Mouse (Mus musculus): ENCODE results near the gene Rnf182.

GRCm38 (mm10) chr13:43577254-43577653 lies 38.3 kb upstream of the Rnf182 start:
- no peak for TF ChIP-seq POLR2A (IDR thresholded peaks at IDR 0.05; ENCODE audit: borderline replicate concordance, low read depth, low read length)
- peak; percentile 24; the same call in 1 of the 2 replicates for TF ChIP-seq CTCF (IDR thresholded peaks at IDR 0.05; ENCODE audit: low read depth, low read length)
